Mouse (Mus musculus) frontal cortex, postnatal 10 days (tissue): ENCODE measurements at regions not wholly inside any gene's neighbourhood (a gene's known extent, or its start where the extent isn't known, plus 50 kb on each side); places are given as distances from the start of the nearest gene placed in this dataset.

ENCODE experiments used
- DNase-seq, 2 experiments: peaks; one replicate each; pipeline ENCODE4 v3.0.0; 2022; ENCODE audit warnings: low spot score in 2 of 2, mixed read lengths in 1 of 2

DNA sequence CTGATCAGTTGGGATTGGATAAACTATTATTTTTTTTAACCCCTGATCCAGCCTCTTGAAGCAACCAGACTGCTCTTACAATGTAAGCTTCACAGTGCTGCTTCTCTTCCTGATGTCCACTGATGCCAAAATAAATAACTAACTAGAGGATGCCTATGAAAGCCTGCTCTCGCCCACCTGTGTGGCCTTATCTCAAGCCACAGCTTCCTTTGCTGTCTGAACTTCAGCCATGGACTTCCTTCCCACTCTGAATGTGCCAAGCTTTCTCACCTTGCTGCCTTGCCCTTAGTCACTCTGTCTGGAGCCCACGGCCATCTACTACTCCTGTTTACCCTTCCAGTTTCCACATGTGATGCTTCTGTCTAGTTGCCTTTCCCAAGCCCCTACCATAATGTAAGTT, 559.6 kb downstream of the Dhx35 start:
- DNase-seq: no peak

- no peak for DNase-seq
Observed at GRCm38 (mm10) chr2:159356503-159356902, 561.9 kb downstream of the Dhx35 start.

DNA sequence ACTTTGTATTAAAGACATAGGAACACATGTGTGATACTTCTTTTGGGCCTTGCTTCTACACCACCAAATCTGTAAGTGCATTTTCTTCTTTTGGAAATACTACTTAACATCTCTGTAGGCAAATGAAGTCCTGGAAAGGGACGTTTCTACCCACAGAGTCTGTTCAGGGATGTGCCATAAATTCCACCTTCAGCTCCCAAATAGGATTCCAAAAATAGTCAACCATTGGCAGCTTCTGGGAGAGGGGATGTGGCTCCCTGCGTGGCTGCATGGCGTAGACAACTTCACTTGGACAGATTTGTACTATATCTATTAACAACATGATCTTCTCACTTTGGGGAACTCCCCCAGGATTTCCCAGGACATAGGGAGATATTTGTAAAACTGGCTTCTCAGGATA, 566.8 kb downstream of the Dhx35 start:
- no peak for DNase-seq

- DNase-seq: no peak
Observed at GRCm38 (mm10) chr2:159392865-159393264, 598.3 kb downstream of the Dhx35 start.

GRCm38 (mm10) chr2:159401421-159402100, 607.0 kb downstream of the Dhx35 start:
- no peak for DNase-seq

DNA sequence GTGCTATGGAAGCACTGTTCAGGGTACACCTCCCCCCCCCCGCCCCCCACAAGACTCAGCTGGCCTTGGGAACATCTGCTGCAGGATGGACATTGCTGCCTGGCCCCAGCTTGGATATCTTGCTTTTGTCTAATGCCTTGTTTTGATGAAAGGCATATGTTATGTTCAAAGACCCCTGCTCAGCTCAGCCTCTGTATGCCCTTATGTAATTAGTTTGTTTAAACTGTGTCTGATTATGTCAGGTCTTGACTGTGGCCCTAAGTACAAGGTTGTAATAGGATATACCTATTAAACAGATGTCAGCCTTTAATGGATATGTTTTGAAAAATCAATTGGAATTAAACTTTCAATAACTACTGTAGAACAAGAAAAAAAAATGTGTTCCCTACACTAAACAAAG, 610.3 kb downstream of the Dhx35 start:
- no peak for DNase-seq

- no peak for DNase-seq
Observed at GRCm38 (mm10) chr2:159414599-159414998, 620.0 kb downstream of the Dhx35 start.

- DNase-seq: no peak
Observed at GRCm38 (mm10) chr2:159418371-159418940, 623.8 kb downstream of the Dhx35 start.

DNA sequence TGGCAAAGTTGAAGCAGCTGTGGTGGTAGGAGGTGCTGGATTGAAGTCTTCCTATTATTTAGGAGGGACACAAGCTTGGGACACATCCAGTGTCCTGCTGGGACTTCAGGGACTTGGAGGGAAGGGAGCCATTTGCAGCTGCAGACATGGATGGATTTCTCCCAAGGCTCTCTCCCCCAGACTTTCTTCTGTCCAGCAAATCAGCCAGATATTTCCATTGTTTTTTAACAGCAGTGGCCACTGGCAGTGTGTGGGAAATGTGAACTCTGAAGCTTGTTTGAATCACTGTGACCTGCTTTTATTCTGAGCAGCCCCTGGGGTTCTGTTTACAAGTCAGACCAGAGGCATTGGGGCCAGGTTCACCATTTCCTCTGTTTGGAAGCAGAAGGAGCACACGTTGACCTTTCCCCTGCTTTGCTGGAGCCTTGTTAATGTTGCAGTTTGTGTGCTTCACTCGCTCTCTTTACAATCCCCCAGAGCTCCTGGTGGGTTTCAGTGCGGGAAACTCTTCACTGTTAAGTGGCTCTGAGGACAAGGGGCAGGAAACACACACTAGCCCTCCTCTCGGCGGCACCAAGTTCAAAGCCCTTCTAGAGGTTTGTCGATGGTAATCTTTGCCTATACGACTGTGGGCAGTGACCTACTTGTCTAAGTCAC, 627.8 kb downstream of the Dhx35 start:
- no peak for DNase-seq

DNA sequence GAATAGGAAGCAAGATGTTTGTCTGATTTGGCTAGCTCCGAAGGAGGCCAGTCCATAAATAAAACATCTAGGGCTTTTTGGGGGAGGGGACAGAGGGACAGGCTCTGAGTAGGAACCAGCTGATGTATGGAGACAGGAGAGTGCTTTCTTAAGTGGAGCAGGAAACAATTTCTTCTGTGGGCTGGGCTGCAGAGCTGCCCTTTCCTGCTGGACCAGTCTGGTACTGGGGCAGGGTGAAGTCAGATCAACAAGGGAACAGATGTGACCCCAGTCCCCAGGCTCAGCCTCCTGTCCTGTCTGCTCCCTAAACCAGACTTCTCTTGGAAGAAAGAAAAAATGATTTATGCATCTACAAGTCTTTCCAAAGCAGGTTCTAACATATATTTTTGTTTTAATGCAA, 633.6 kb downstream of the Dhx35 start:
- no peak for DNase-seq

DNA sequence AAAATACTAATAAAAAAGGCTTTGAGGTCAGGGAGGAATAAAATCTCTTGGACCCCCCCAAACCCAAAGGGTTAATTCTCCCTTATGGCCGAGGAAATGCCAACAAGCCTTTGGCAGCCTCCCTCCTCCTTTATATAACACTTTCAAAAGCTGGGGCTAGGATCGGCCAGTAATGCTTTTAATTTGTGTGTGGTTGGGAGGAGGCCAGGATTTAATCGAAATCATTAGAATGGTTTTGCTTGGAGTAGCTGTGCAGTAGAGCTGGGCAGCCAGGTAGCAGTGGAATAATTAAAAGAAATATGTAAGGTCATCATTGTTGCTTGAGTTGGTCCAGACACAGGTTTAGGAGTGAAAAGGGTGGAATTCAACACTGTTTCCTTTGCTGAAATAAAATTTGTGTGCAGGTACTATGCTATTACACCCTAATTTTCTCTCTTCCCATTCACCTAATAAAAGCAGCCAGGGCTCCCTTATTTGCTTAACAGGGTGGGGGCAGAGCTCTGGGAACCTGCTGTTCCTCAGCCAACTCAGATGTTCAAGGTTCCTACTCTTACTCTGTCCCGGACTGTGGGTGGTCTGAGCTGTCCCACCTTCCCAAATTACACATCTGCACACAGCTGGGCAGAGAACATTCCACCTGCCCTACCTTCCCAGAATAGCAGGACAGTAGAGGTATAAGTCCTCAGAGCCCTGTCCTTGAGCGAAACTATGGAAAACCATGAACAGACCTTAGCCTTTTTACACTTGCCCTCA, 636.1 kb downstream of the Dhx35 start:
- DNase-seq: no peak

- no peak for DNase-seq
Observed at GRCm38 (mm10) chr2:159438961-159439360, 644.4 kb downstream of the Dhx35 start.

- DNase-seq: peak in 1 of 2 experiments; percentile 27
Observed at GRCm38 (mm10) chr2:159443581-159443980, 649.0 kb downstream of the Dhx35 start.

- no peak for DNase-seq
Observed at GRCm38 (mm10) chr2:159446434-159446833, 651.8 kb downstream of the Dhx35 start.

- DNase-seq: no peak
Observed at GRCm38 (mm10) chr2:159446886-159447285, 652.3 kb downstream of the Dhx35 start.

- no peak for DNase-seq
Observed at GRCm38 (mm10) chr2:159448976-159449375, 654.4 kb downstream of the Dhx35 start.

- DNase-seq: no peak
Observed at GRCm38 (mm10) chr2:159451439-159451838, 656.8 kb downstream of the Dhx35 start.

DNA sequence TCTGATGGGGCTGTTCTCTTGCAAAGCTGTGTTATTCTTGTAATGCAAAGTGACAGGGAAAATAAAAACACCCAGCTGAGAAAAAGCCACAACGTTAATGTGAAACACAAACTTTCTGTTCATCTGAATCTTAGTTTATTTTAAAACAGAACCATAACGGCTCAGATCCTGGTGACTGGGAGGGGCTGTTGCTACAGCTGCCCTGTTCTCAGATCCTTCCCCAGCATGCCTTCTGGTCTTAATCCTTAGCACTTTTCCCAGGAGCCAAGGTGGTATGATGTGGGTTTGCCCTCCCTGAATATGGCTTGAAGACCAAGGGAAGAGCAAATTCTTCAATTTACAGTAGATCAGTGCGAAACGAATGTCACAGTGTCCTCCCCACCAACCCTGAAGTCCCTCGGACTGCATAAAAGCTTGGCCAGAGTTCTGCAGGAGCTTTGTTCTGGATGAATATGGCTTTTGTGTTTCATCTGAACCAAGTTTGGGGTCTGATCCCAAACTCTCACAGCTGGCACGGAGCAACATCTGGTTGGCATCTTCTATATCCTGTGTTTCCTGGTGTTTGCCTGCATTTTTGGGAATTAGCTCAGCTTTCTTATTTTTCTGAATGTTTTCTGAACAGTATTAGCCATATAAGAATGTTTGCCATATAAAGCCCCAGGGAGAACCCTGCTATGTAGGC, 686.9 kb downstream of the Dhx35 start:
- DNase-seq: no peak

- DNase-seq: no peak
Observed at GRCm38 (mm10) chr2:159491090-159491489, 696.5 kb downstream of the Dhx35 start.

GRCm38 (mm10) chr2:159498691-159499090, 704.1 kb downstream of the Dhx35 start:
- no peak for DNase-seq

- DNase-seq: no peak
Observed at GRCm38 (mm10) chr2:159501039-159501438, 706.4 kb downstream of the Dhx35 start.

GRCm38 (mm10) chr2:159519066-159519465, 724.5 kb downstream of the Dhx35 start:
- no peak for DNase-seq
